Mouse (Mus musculus) forebrain, embryonic 13.5 days (tissue): Measurements from ENCODE around the gene Ttc7. TPM values are rescaled to one million over a fixed set of nuclear protein-coding genes. Genes with fewer than 3 reads are reported as not detected.

Source experiments
- polyA plus RNA-seq: library from polyadenylated mRNA; unstranded; fragments of >200 nt; fragmentation: Nextera tagmentation; extraction: Ambion mirVana; gene quantifications from 2 replicates; pipeline ENCODE4 v1.2.1, GENCODE M21; 2015

The Ttc7 gene
- polyA plus RNA-seq, 1 experiment from 2014 or later: 5.1 TPM

Other genes starting within 250 kb of the Ttc7 start
- 7.5 and 8.2 TPM in 2 replicates for gene Socs5, start 175.2 kb upstream of the Ttc7 start, polyA plus RNA-seq
- 53.1 and 53.5 TPM in 2 replicates for gene Mcfd2, start 17.0 kb upstream of the Ttc7 start, polyA plus RNA-seq
- not detected in 2 replicates for gene Stpg4, start 144.9 kb downstream of the Ttc7 start, polyA plus RNA-seq
- gene Calm2, start 164.0 kb downstream of the Ttc7 start, polyA plus RNA-seq: 1,676 and 1,701 TPM in 2 replicates